Mouse (Mus musculus) macrophage (primary cell): Measurements from ENCODE around the gene Smim4. TPM values are rescaled to one million over a fixed set of nuclear protein-coding genes. Genes with fewer than 3 reads are reported as not detected.

Experiments
- H3K27ac ChIP-seq: fragments of 350-480 bp; formaldehyde crosslinking; 2 replicates; pipeline ENCODE4 v1.9.0; 2021
- H3K36me3 ChIP-seq: fragments of 350-480 bp; formaldehyde crosslinking; 2 replicates; pipeline ENCODE4 v1.9.0; 2021; ENCODE audit errors: inconsistent target
- H3K4me3 ChIP-seq: fragments of 350-480 bp; formaldehyde crosslinking; 2 replicates; pipeline ENCODE4 v1.9.0; 2021; ENCODE audit errors: inconsistent target
- H3K79me2 ChIP-seq: fragments of 350-480 bp; formaldehyde crosslinking; 2 replicates; pipeline ENCODE4 v1.9.0; 2021; ENCODE audit errors: inconsistent target
- WGBS: methylation state at CpG from one replicate; pipeline ENCODE4 v1.1.7; 2026; ENCODE audit warnings: inconsistent platforms; ENCODE audit not compliant: missing documents; 5-methylcytosine and 5-hydroxymethylcytosine counted together
- polyA plus RNA-seq: library from polyadenylated mRNA; stranded (reverse); fragments of 250-400 nt; gene quantifications from 3 replicates; pipeline ENCODE4 v1.2.4, GENCODE M21; 2018; ENCODE audit warnings: inconsistent platforms

The Smim4 gene
- polyA plus RNA-seq, 1 experiment from 2014 or later, result 5.9 TPM

DNA sequence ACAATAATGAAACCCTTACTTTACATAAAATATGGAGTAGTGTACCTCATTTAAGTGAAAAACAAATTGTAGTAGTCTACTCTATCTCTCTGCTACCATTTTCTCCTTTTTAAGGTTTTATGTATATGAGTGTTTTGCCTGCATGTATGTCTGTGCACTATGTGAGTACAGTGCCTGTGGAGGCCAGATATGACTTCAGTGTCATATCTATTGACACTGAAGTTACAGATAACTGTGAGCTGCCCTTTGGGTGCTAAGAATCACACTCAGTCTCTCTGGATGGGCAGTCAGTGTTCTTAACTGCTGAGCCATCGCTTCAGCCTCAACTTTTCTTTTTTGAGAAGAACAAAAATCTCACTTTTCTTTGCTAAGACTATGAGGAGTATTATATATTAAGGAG, 82.9 kb downstream of the Smim4 start:
- Histone ChIP-seq H3K36me3 (peaks cover 80% of the 10 kb centered on the region), H3K27ac (no peak overlapping the region), H3K79me2 (no peaks in the 10 kb centered on the region), H3K4me3 (no peak overlapping the region)
- 100% methylated on average over 1 of the region's 1 CpGs for WGBS

DNA sequence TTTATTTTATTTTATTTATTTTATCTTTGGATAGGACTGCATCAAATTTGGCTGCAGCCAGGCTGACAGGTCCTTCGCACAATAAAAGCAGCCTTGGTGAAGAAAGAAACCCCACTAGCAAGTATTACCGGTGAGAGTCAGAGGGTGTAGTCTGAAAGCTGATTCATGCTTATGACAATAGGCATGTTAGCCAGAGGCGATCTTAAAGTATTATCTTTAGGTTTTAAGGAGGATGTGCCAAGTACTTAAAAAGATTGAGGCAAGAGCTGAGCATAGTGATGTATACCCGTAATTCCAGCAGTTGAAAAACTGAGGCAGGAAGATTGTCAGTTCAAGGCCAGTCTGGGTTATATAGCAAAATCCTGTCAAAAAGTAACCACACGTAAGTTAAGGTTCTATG, 83.5 kb downstream of the Smim4 start:
- Histone ChIP-seq H3K27ac (no peak overlapping the region), H3K79me2 (no peaks in the 10 kb centered on the region), H3K4me3 (no peak overlapping the region), H3K36me3 (peaks cover 77% of the 10 kb centered on the region)
- WGBS, result 100% methylated on average over 4 of the region's 5 CpGs

Other genes starting within 250 kb of the Smim4 start
- 0.19 TPM in 1 of 3 replicates, not detected in the others for gene Mustn1, start 249.8 kb downstream of the Smim4 start, polyA plus RNA-seq
- not detected in 3 replicates for gene Itih4, start 242.5 kb downstream of the Smim4 start, polyA plus RNA-seq
- gene Itih3, start 205.2 kb downstream of the Smim4 start, polyA plus RNA-seq, result not detected in 3 replicates
- gene Itih1, start 185.7 kb downstream of the Smim4 start, polyA plus RNA-seq, result not detected in 3 replicates
- gene Nek4, start 177.6 kb downstream of the Smim4 start, polyA plus RNA-seq, result 5.6 to 7.4 TPM (median 5.9 TPM) in 3 replicates
- gene Glt8d1, start 127.6 kb downstream of the Smim4 start, polyA plus RNA-seq, result 25.5 to 38.1 TPM (median 30.8 TPM) in 3 replicates
- gene Spcs1, start 127.3 kb downstream of the Smim4 start, polyA plus RNA-seq, result 227 to 384 TPM (median 331 TPM) in 3 replicates
- gene Pbrm1, start 109.8 kb downstream of the Smim4 start, polyA plus RNA-seq, result 19.0 to 25.4 TPM (median 21.5 TPM) in 3 replicates
- 29.0 to 64.4 TPM (median 63.1 TPM) in 3 replicates for gene Gnl3, start 109.8 kb downstream of the Smim4 start, polyA plus RNA-seq
- gene Nt5dc2, start 2.1 kb upstream of the Smim4 start, polyA plus RNA-seq, result 64.0 to 97.6 TPM (median 77.4 TPM) in 3 replicates
- 241 to 829 TPM (median 623 TPM) in 3 replicates for gene Stab1, start 39.7 kb upstream of the Smim4 start, polyA plus RNA-seq
- 0.50 to 1.8 TPM (median 0.95 TPM) in 3 replicates for gene Tnnc1, start 79.4 kb upstream of the Smim4 start, polyA plus RNA-seq
- 163 to 251 TPM (median 201 TPM) in 3 replicates for gene Nisch, start 88.0 kb upstream of the Smim4 start, polyA plus RNA-seq
- gene Sema3g, start 88.9 kb upstream of the Smim4 start, polyA plus RNA-seq, result not detected in 3 replicates
- 4.8 to 7.5 TPM (median 6.3 TPM) in 3 replicates for gene Phf7, start 122.4 kb upstream of the Smim4 start, polyA plus RNA-seq
- gene Bap1, start 122.5 kb upstream of the Smim4 start, polyA plus RNA-seq, result 28.5 to 31.0 TPM (median 30.7 TPM) in 3 replicates
- gene Dnah1, start 194.9 kb upstream of the Smim4 start, polyA plus RNA-seq, result not detected in 3 replicates
- 31.0 to 52.6 TPM (median 34.4 TPM) in 3 replicates for gene Capn7, start 207.7 kb upstream of the Smim4 start, polyA plus RNA-seq